Mouse (Mus musculus) C2C12 (cell line): ENCODE results near the gene Olfr177. TPM values are rescaled to one million over a fixed set of nuclear protein-coding genes. Genes with fewer than 3 reads are reported as not detected.

Experiments used
- polyA plus RNA-seq: library from polyadenylated mRNA; unstranded; fragments of >200 nt; fragmentation: generic; extraction: Trizol; gene quantifications from one replicate; pipeline ENCODE4 v1.2.1, GENCODE M21; 2012; ENCODE audit warnings: missing spikeins

Olfr177 gene
- polyA plus RNA-seq, 1 experiment = not detected

Other genes with a start within 250 kb of the Olfr177 start
- not detected for gene E330017A01Rik, start 236.0 kb downstream of the Olfr177 start, polyA plus RNA-seq
- 9.8 TPM for gene Cpox, start 204.5 kb downstream of the Olfr177 start, polyA plus RNA-seq
- gene Gpr15, start 155.7 kb downstream of the Olfr177 start, polyA plus RNA-seq = not detected
- gene Cldnd1, start 146.9 kb downstream of the Olfr177 start, polyA plus RNA-seq = 69.6 TPM
- not detected for gene Olfr172, start 111.6 kb downstream of the Olfr177 start, polyA plus RNA-seq
- not detected for gene Olfr173, start 74.5 kb downstream of the Olfr177 start, polyA plus RNA-seq
- not detected for gene Olfr175-ps1, start 48.0 kb downstream of the Olfr177 start, polyA plus RNA-seq
- gene Olfr178, start 17.3 kb upstream of the Olfr177 start, polyA plus RNA-seq = not detected
- not detected for gene Olfr181, start 54.0 kb upstream of the Olfr177 start, polyA plus RNA-seq
- gene Olfr180, start 54.6 kb upstream of the Olfr177 start, polyA plus RNA-seq = not detected
- not detected for gene Olfr183, start 120.6 kb upstream of the Olfr177 start, polyA plus RNA-seq
- not detected for gene Olfr186, start 155.5 kb upstream of the Olfr177 start, polyA plus RNA-seq
- gene Olfr187, start 165.0 kb upstream of the Olfr177 start, polyA plus RNA-seq = not detected
- not detected for gene Olfr190, start 203.2 kb upstream of the Olfr177 start, polyA plus RNA-seq
- gene Olfr191, start 215.1 kb upstream of the Olfr177 start, polyA plus RNA-seq = not detected
- not detected for gene Olfr193, start 237.1 kb upstream of the Olfr177 start, polyA plus RNA-seq
- gene Olfr194, start 246.3 kb upstream of the Olfr177 start, polyA plus RNA-seq = not detected